Mouse (Mus musculus) B cell, adult 62 days (primary cell): ENCODE results near the gene Gm11757. TPM values are rescaled to one million over a fixed set of nuclear protein-coding genes. Genes with fewer than 3 reads are reported as not detected.

ENCODE experiments used
- total RNA-seq: library from RNA; stranded (reverse); gene quantifications from 4 replicates; pipeline ENCODE4 v1.2.4, GENCODE M21; 2023

Gm11757 gene
- total RNA-seq, result not detected in 4 replicates

DNA sequence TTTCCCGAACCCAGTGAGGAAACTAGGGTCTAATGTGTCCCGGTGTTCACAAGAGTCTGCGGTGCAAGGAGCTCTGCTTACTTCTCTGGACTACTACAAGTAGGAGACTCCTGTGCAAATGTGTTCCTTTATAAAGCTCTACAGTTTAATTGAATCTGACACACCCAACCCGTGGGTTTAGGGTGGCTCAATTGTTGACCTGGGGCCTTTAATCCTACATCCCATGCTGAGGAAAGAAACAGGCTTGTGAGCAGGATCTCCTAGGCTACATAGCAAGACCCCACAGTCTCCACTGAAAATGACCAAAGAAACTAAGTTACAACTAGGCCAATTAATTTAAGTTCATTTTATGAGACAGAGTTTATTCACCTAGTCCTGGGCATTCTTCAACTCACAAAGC, at the start of gene Gm11757:
Gene Gm11757 (minus strand): TSS at position 101 of the 400 bp plus-strand sequence.

DNA sequence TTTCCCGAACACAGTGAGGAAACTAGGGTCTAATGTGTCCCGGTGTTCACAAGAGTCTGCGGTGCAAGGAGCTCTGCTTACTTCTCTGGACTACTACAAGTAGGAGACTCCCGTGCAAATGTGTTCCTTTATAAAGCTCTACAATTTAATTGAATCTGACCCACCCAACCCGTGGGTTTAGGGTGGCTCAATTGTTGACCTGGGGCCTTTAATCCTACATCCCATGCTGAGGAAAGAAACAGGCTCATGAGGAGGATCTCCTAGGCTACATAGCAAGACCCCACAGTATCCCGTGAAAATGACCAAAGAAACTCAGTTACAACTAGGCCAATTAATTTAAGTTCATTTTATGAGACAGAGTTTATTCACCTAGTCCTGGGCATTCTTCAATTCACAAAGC, 29.7 kb upstream of the Gm11757 start, which contains the start of gene Gm11756:
Gene Gm11756 (minus strand): TSS at position 101 of the 400 bp plus-strand sequence.

DNA sequence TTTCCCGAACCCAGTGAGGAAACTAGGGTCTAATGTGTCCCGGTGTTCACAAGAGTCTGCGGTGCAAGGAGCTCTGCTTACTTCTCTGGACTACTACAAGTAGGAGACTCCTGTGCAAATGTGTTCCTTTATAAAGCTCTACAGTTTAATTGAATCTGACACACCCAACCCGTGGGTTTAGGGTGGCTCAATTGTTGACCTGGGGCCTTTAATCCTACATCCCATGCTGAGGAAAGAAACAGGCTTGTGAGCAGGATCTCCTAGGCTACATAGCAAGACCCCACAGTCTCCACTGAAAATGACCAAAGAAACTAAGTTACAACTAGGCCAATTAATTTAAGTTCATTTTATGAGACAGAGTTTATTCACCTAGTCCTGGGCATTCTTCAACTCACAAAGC, 14.9 kb upstream of the Gm11757 start, which contains the start of gene Gm13871:
Gene Gm13871 (minus strand): TSS at position 101 of the 400 bp plus-strand sequence.

DNA sequence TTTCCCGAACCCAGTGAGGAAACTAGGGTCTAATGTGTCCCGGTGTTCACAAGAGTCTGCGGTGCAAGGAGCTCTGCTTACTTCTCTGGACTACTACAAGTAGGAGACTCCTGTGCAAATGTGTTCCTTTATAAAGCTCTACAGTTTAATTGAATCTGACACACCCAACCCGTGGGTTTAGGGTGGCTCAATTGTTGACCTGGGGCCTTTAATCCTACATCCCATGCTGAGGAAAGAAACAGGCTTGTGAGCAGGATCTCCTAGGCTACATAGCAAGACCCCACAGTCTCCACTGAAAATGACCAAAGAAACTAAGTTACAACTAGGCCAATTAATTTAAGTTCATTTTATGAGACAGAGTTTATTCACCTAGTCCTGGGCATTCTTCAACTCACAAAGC, 14.7 kb downstream of the Gm11757 start, which contains the start of gene Gm11758:
Gene Gm11758 (minus strand): TSS at position 101 of the 400 bp plus-strand sequence.

Other genes starting within 250 kb of the Gm11757 start
- not detected in 4 replicates for gene Gm11239, start 222.8 kb downstream of the Gm11757 start, total RNA-seq
- gene Gm428, start 207.6 kb downstream of the Gm11757 start, total RNA-seq, result not detected in 4 replicates
- not detected in 4 replicates for gene Rasef, start 100.1 kb downstream of the Gm11757 start, total RNA-seq
- gene Gm11758, start 14.8 kb downstream of the Gm11757 start, total RNA-seq, result not detected in 4 replicates
- gene Gm13871, start 14.8 kb upstream of the Gm11757 start, total RNA-seq, result not detected in 4 replicates
- not detected in 4 replicates for gene Gm11756, start 29.6 kb upstream of the Gm11757 start, total RNA-seq
- not detected in 4 replicates for gene 2310002L09Rik, start 59.7 kb upstream of the Gm11757 start, total RNA-seq
- not detected in 4 replicates for gene Frmd3, start 122.3 kb upstream of the Gm11757 start, total RNA-seq